Mouse (Mus musculus) embryonic fibroblast, embryonic 13.5 days (primary cell): ENCODE measurements around the gene Gse1.

Source experiments
- CTCF ChIP-seq: IDR thresholded peaks from 2 replicates; pipeline ENCODE4 v1.5.1; 2011; ENCODE audit warnings: mild to moderate bottlenecking, control low read depth, low read length, moderate library complexity, borderline replicate concordance; ENCODE audit not compliant: insufficient read depth
- POLR2A ChIP-seq: IDR thresholded peaks from 2 replicates; pipeline ENCODE4 v1.6.1; 2011; ENCODE audit warnings: low read depth, mild to moderate bottlenecking, control low read depth, low read length, moderate library complexity

GRCm38 (mm10) chr8:120550937-120551676, 322.9 kb downstream of the Gse1 start:
- TF ChIP-seq CTCF (no peak), POLR2A (no peak)
